Mouse (Mus musculus) hindbrain, embryonic 16.5 days (tissue): ENCODE data around the gene Hist1h4f. TPM values are rescaled to one million over a fixed set of nuclear protein-coding genes. Genes with fewer than 3 reads are reported as not detected.
A peak's percentile ranks its signal among the peaks of the same experiment; 100 is the strongest.
"Not testable (repeated sequence)": the region's sequence is repeated elsewhere in the genome, so short reads cannot be mapped to it uniquely, and the experiment has no call there.

ENCODE experiments used
- ATAC-seq: fragments of 200-750 bp; cut with Nextera tagmentation; 2 replicates; pipeline ENCODE4 v1.8.0; 2017; ENCODE audit warnings: moderate TSS enrichment, moderate library complexity
- H3K27ac ChIP-seq: fragments of 300-500 bp; sonication (generic); 2 replicates; pipeline ENCODE4 v1.5.1; 2014; ENCODE audit warnings: low read depth, mild to moderate bottlenecking, control low read depth, low read length, moderate library complexity
- H3K27me3 ChIP-seq: fragments of 300-500 bp; sonication (generic); replicated peaks from 2 replicates; pipeline ENCODE4 v1.6.1; 2014; ENCODE audit warnings: low read length; ENCODE audit not compliant: control insufficient read depth, insufficient read depth
- H3K36me3 ChIP-seq: fragments of 300-500 bp; sonication (generic); 2 replicates; pipeline ENCODE4 v1.6.1; 2014; ENCODE audit warnings: mild to moderate bottlenecking, low read length, moderate library complexity, mixed read lengths; ENCODE audit not compliant: control insufficient read depth, insufficient read depth
- H3K4me1 ChIP-seq: fragments of 300-500 bp; sonication (generic); 2 replicates; pipeline ENCODE4 v1.6.1; 2014; ENCODE audit warnings: low read depth, low read length; ENCODE audit not compliant: control insufficient read depth, insufficient read depth
- H3K4me2 ChIP-seq: fragments of 300-500 bp; sonication (generic); 2 replicates; pipeline ENCODE4 v1.6.1; 2014; ENCODE audit warnings: mild to moderate bottlenecking, low read length, control low read depth, moderate library complexity
- H3K4me3 ChIP-seq: fragments of 300-500 bp; sonication (generic); 2 replicates; pipeline ENCODE4 v1.5.1; 2014; ENCODE audit warnings: mild to moderate bottlenecking, low read length, control low read depth, moderate library complexity
- H3K9ac ChIP-seq: fragments of 300-500 bp; sonication (generic); 2 replicates; pipeline ENCODE4 v1.6.1; 2014; ENCODE audit warnings: low read depth, mild to moderate bottlenecking, control low read depth, low read length, moderate library complexity
- H3K9me3 ChIP-seq: fragments of 300-500 bp; sonication (generic); 2 replicates; pipeline ENCODE4 v1.6.1; 2014; ENCODE audit warnings: mild to moderate bottlenecking, low read length, moderate library complexity; ENCODE audit not compliant: control insufficient read depth
- WGBS: fragments of 180-500 bp; shearing (Covaris S2); extraction: QIAGEN DNeasy Blood & Tissue Kit; methylation state at CpG from one replicate; pipeline ENCODE4 v1.1.7; 2014; 5-methylcytosine and 5-hydroxymethylcytosine counted together
- polyA plus RNA-seq: library from polyadenylated mRNA; unstranded; fragments of >200 nt; fragmentation: Nextera tagmentation; extraction: Ambion mirVana; gene quantifications from 2 replicates; pipeline ENCODE4 v1.2.1, GENCODE M21; 2015

The Hist1h4f gene
- polyA plus RNA-seq, 1 experiment from 2014 or later, result not detected

DNA sequence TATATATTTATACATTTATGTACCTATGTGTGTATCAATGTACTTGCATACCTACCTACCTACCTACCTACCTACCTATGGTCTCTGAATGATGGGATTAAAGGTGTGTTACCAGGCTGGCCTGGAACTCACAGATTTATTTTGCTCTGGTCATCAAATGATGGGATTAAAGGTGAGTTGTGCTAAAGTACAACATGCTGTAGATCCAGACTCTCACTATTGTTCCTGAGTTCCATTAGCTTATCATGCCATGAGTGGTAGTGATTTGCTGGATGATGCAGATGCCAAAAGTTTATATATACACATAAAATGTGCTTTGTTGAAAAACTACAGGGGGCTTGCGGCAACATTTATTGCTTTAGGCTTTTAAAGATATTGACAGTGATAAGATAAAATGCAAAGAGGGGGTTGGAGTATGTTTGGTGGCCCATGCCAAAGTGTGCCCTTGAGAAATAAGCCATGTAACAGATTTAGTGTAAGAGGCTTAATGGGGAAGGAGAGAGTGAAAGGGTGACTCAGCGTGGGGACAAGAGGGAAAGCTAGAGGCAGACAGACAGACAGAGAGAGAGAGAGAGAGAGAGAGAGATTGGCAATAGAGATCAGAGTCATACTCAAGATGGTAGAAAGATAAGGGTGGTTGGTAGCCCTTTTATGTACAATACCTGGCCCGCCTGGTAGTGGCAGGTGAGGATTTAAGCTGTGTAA is 14.3 kb downstream of the Hist1h4f start:
- Histone ChIP-seq H3K4me1 (peaks cover 20% of the 10 kb centered on the region), H3K9me3 (no peaks in the 10 kb centered on the region), H3K36me3 (no peaks in the 10 kb centered on the region), H3K27me3 (no peaks in the 10 kb centered on the region), H3K4me2 (peak overlapping the region; percentile 25; the same call in 1 of the 2 replicates), H3K4me3 (no peak overlapping the region), H3K9ac (no peak overlapping the region), H3K27ac (no peak overlapping the region)
- 85% methylated on average over 3 of the region's 3 CpGs for WGBS
- ATAC-seq, result no peak

DNA sequence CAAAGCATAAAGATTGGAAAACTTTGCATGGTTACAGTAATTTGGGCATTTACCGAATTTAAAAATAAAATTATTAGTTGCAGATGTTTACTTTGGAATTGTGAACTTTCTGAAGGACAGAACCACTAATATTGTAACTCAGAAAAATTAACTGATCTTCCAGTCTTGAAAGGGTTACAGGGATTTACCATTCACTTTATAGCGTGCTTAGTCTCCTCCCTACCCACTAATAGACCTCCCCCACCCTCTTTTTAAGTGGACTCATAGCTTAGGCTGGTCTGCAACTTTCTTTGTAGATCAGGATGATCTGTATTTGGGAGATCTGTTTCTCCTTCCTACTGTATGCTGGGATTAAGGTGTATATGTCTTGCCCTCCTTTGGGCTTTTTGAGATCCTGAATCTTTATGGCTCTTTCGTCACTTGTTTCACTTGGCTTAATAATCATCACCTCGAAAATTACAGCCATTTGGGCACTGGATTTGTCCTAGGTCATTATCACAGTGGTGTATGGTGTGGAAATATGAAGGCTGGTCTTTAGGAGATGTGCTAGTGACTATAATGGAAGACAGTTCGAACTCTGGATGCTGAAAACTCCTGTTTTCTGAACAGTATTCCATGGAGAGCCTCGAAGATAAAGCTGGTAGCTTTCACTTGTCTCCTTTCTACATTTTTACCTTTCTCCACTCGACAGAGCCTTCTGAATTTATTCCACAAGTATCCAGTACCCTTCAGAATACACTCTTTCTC is 15.2 kb downstream of the Hist1h4f start:
- 19% methylated on average over 7 of the region's 7 CpGs for WGBS
- no peaks in the 10 kb centered on the region for H3K27me3 ChIP-seq
- H3K9ac ChIP-seq, result no peak overlapping the region
- no peak overlapping the region for H3K27ac ChIP-seq
- H3K4me3 ChIP-seq, result peak overlapping the region; percentile 1
- H3K4me1 ChIP-seq, result peaks cover 25% of the 10 kb centered on the region
- H3K4me2 ChIP-seq, result peak overlapping the region; percentile 63
- H3K9me3 ChIP-seq, result no peaks in the 10 kb centered on the region
- no peaks in the 10 kb centered on the region for H3K36me3 ChIP-seq
- no peak for ATAC-seq

DNA sequence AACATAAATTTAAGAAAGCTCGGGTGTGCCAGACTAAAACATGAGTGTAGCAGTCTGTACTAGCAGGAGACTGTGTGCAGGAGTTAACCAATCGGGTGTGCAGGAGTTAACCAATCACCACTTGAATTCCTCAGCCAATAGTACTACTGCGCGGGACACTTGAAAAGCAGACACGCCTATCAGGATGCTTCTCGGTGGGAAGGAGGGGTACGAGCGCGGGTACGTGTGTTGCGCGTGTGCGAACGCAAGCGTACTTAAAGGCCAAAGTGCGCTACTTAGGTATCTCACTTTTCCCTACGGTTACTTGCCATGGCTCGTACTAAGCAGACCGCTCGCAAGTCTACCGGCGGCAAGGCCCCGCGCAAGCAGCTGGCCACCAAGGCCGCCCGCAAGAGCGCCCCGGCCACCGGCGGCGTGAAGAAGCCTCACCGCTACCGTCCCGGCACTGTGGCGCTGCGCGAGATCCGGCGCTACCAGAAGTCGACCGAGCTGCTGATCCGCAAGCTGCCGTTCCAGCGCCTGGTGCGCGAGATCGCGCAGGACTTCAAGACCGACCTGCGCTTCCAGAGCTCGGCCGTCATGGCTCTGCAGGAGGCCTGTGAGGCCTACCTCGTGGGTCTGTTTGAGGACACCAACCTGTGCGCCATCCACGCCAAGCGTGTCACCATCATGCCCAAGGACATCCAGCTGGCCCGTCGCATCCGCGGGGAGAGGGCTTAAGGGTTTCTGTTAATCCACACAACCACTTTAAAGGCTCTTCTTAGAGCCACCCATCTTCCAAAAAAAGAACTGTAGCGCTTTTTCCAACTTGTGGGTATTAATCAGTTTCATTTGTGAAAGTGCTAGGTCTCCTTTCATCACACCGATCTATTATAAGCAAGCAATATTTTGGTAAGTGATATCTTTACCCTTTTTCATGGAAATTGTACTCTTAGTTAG is 16.0 kb downstream of the Hist1h4f start, which contains the start of gene Hist1h3g:
Gene Hist1h3g (plus strand): TSS at position 286 of the 939 bp plus-strand sequence.
- not testable (repeated sequence) for H3K9me3 ChIP-seq, H3K36me3 ChIP-seq, H3K27me3 ChIP-seq
- peak within 1 kb of the TSS; percentile 47 for H3K9ac ChIP-seq
- under 1% methylated on average over 36 of the region's 62 CpGs for WGBS
- peak; percentile 94 for ATAC-seq
- H3K4me2 ChIP-seq, result peak within 1 kb of the TSS; percentile 63
- peaks cover 25% of the 10 kb centered on the region for H3K4me1 ChIP-seq
- peak within 1 kb of the TSS; percentile 70 for H3K27ac ChIP-seq
- peak within 1 kb of the TSS; percentile 48 for H3K4me3 ChIP-seq

GRCm38 (mm10) chr13:23534368-23535131 is 16.9 kb downstream of the Hist1h4f start:
- Histone ChIP-seq H3K36me3 (no peaks in the 10 kb centered on the region), H3K4me3 (peak overlapping the region; percentile 48), H3K27ac (peak overlapping the region; percentile 70), H3K27me3 (no peaks in the 10 kb centered on the region), H3K4me2 (peak overlapping the region; percentile 63), H3K9me3 (no peaks in the 10 kb centered on the region), H3K4me1 (peaks cover 25% of the 10 kb centered on the region), H3K9ac (peak overlapping the region; percentile 47)
- under 1% methylated on average over 15 of the region's 15 CpGs for WGBS
- ATAC-seq, result peak; percentile 9

DNA sequence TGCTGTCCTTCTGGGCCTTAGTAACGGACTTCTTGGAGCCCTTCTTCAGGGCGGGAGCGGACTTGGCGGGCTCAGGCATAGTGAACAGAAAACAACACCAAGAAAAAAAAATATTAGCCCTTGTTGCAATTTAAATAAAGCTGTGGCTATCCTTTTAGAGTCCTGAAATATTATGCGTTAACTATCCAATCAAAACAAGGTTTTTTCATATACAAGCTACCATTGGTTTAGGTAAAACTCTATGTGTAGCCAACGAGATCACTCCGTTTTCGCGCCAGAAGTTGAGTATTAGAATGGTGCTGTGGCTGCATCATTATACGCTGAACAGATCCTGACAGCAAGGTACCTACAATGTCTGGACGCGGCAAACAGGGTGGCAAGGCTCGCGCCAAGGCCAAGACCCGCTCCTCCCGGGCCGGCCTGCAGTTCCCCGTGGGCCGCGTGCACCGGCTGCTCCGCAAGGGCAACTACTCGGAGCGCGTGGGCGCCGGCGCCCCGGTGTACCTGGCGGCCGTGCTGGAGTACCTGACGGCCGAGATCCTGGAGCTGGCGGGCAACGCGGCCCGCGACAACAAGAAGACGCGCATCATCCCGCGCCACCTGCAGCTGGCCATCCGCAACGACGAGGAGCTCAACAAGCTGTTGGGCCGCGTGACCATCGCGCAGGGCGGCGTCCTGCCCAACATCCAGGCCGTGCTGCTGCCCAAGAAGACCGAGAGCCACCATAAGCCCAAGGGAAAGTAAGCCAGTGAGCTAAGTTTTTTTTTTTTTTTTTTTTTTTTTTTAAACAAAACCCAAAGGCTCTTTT is 17.7 kb downstream of the Hist1h4f start, which contains the start of gene Hist1h2af:
Gene Hist1h2af (plus strand): TSS at position 347 of the 808 bp plus-strand sequence.
- H3K4me3 ChIP-seq, result peak within 1 kb of the TSS; percentile 48
- WGBS, result 0% methylated on average over 24 of the region's 53 CpGs
- H3K9ac ChIP-seq, result peak within 1 kb of the TSS; percentile 47
- peaks cover 25% of the 10 kb centered on the region for H3K4me1 ChIP-seq
- H3K27me3 ChIP-seq, H3K36me3 ChIP-seq, H3K9me3 ChIP-seq: not testable (repeated sequence)
- H3K27ac ChIP-seq, result peak within 1 kb of the TSS; percentile 76
- ATAC-seq, result peak; percentile 54
- H3K4me2 ChIP-seq, result peak within 1 kb of the TSS; percentile 63

- Histone ChIP-seq H3K9me3 (no peaks in the 10 kb centered on the region), H3K4me1 (peaks cover 25% of the 10 kb centered on the region), H3K9ac (peak overlapping the region; percentile 13; the same call in 1 of the 2 replicates), H3K27ac (peak overlapping the region; percentile 90), H3K27me3 (no peaks in the 10 kb centered on the region), H3K4me2 (peak overlapping the region; percentile 65), H3K36me3 (no peaks in the 10 kb centered on the region), H3K4me3 (peak overlapping the region; percentile 44)
- no peak for ATAC-seq
- 24% methylated on average over 9 of the region's 9 CpGs for WGBS
Observed at GRCm38 (mm10) chr13:23532262-23533075, 19.0 kb downstream of the Hist1h4f start.

DNA sequence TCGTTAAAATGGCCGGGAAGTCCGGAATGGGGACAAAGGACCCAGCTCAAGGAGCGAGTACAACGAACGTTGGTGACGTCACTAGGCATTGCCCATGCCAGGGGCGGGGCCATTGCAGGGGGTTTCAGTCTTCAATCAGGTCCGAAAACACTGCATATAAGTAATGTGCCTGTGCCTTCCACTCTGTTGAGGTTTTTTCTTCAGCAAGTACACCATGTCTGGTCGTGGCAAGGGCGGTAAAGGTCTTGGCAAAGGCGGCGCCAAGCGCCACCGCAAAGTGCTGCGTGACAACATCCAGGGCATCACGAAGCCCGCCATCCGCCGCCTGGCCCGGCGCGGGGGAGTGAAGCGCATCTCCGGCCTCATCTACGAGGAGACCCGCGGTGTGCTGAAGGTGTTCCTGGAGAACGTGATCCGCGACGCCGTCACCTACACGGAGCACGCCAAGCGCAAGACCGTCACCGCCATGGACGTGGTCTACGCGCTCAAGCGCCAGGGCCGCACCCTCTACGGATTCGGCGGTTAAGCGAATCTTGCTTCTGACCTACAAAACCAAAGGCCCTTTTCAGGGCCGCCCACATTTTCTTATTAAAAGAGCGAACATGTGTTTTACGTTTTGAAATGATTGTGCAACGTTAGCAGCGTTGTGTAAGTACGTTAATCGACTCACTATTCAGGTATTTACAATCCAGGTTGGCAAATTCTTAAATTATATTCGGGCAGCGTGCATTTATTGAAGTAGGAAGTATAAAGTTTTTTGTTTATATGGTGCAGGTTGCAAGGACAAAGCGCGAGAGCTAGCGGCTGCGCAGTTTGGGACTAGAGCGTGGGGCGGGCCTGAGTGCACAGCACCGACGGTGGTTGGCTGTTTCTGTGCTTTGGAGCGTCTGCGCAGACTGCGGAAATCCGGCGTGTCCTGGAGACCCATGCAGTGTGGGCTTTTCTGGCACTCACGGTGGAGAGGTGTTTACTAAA is 20.3 kb downstream of the Hist1h4f start, which contains the start of gene Hist1h4h:
Gene Hist1h4h (plus strand): TSS at position 150 of the 975 bp plus-strand sequence.
- under 1% methylated on average over 53 of the region's 70 CpGs for WGBS
- no peaks in the 10 kb centered on the region for H3K27me3 ChIP-seq
- peak within 1 kb of the TSS; percentile 71 for H3K9ac ChIP-seq
- peak within 1 kb of the TSS; percentile 90 for H3K27ac ChIP-seq
- peaks cover 28% of the 10 kb centered on the region for H3K4me1 ChIP-seq
- H3K4me2 ChIP-seq, result peak within 1 kb of the TSS; percentile 65
- no peaks in the 10 kb centered on the region for H3K36me3 ChIP-seq
- H3K4me3 ChIP-seq, result peak within 1 kb of the TSS; percentile 44
- ATAC-seq, result peak; percentile 85
- no peaks in the 10 kb centered on the region for H3K9me3 ChIP-seq
